Mouse (Mus musculus): ENCODE measurements around the gene Sema6d. TPM values are rescaled to one million over a fixed set of nuclear protein-coding genes. Genes with fewer than 3 reads are reported as not detected.

The Sema6d gene
- polyA plus RNA-seq, 1 experiment from 2014 or later, result 49.0 TPM

DNA sequence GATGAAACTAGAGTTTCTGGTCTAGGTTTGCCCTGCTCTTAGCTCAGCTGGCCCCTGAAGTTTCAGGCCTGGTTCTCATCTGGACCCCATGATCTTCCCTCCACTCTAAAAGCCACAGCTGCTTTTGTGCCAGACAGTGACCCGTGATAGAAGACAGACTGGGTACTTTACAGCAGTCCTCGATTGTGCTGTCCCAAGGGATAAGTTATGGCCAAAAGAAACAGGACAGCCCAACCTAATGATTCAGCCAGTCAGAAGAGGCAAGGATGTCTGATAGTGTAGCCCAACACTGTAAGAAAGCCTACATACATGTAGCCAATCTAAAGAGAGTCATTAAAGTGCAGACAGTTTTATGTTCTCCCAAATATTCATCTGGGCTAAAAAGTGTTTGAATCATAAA is 371.2 kb downstream of the Sema6d start:
- DNase-seq (ENCODE audit: low spot score) (no peak), ATAC-seq (ENCODE audit: low FRiP score) (no peak)
- Histone ChIP-seq H3K27ac (no peak overlapping the region; the same call in 1 of the 2 replicates), H3K4me3 (replicated peaks; ENCODE audit: low read length) (no peak overlapping the region), H3K4me1 (replicated peaks; ENCODE audit: control insufficient read depth, insufficient read depth, low read length) (no peaks in the 10 kb centered on the region), H3K4me2 (replicated peaks) (no peak overlapping the region), H3K27me3 (ENCODE audit: control insufficient read depth, insufficient read depth, low read length) (no peaks in the 10 kb centered on the region), H3K36me3 (replicated peaks; ENCODE audit: control insufficient read depth, insufficient read depth) (no peaks in the 10 kb centered on the region), H3K9ac (no peak overlapping the region), H3K9me3 (ENCODE audit: control insufficient read depth, low read length) (no peaks in the 10 kb centered on the region)
- WGBS, result 69% methylated on average over 2 of the region's 2 CpGs

DNA sequence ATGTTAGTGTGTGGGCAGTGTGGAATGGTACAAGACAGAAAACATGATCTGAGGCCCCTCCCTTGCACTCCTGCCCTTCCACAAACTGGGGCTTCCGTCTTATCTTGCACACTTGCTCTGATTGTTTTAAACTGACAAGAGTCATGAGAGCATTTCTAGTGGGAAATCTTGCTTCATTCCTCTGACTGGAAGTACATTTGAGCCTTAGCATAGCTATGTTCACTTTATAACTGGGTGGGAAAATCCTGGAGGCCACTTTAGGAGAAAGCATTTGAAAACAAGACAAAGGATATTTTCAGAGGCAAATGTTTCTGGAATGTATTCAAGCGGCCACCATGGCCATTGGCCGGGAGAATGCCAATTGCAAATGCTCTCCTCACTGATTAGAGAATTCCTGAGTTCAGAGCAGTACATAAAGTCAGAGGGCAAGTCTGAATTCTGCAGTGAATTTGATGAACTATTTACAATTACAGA is 371.6 kb downstream of the Sema6d start:
- no peaks in the 10 kb centered on the region for H3K36me3 ChIP-seq (replicated peaks; ENCODE audit: control insufficient read depth, insufficient read depth)
- no peak overlapping the region for H3K4me2 ChIP-seq (replicated peaks)
- no peaks in the 10 kb centered on the region for H3K9me3 ChIP-seq (ENCODE audit: control insufficient read depth, low read length)
- ATAC-seq (ENCODE audit: low FRiP score), result no peak
- H3K27me3 ChIP-seq (ENCODE audit: control insufficient read depth, insufficient read depth, low read length), result no peaks in the 10 kb centered on the region
- H3K27ac ChIP-seq, result no peak overlapping the region; the same call in 1 of the 2 replicates
- H3K4me1 ChIP-seq (replicated peaks; ENCODE audit: control insufficient read depth, insufficient read depth, low read length), result no peaks in the 10 kb centered on the region
- no peak overlapping the region for H3K4me3 ChIP-seq (replicated peaks; ENCODE audit: low read length)
- no peak overlapping the region for H3K9ac ChIP-seq
- WGBS, result 62% methylated on average over 3 of the region's 3 CpGs
- no peak for DNase-seq (ENCODE audit: low spot score)

DNA sequence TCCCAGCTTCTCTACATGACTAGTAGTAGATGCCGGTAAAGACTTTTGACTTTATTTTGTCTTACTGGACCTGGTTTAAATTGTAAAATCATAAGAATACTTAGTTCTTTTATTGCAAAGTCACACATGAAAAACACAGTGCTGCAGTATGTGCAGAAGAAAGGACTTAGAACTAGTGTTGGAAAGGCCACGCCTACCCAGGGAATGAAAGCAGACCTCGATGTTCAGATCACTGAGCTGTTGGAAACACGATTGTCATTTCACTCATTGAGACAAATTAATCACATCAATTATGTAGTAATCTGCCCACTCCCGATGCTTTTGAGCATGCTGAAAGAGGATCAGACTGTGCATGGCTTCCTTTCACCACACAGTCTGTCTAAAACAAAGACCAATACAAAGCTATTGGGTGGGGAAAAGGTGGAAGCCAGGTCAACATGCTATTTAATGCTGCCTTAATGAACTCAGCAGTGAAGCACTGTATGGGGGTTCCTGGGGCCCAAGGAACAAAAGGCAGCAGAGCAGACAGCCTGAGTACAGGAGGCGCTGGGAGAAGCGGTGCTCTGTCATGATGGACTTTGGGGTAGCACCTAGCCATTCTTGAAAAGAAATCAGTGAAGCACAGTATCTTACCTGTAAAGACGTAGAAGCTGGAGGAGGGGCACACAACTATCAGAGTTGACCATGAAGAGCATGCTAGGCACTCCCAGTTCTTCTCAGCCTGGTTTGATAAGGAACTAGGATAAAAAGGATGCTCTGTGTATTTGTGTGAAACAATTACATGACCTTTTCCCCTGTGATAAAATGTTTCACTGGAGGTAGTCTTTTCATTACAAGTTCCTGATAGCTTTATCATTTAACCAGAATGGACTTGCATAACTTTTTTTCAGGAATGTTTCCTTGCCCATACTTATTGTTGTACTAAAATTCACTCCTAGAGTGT is 375.5 kb downstream of the Sema6d start:
- no peaks in the 10 kb centered on the region for H3K36me3 ChIP-seq (replicated peaks; ENCODE audit: control insufficient read depth, insufficient read depth)
- no peak overlapping the region for H3K9ac ChIP-seq
- H3K27ac ChIP-seq, result no peak overlapping the region
- no peaks in the 10 kb centered on the region for H3K9me3 ChIP-seq (ENCODE audit: control insufficient read depth, low read length)
- H3K4me2 ChIP-seq (replicated peaks), result no peak overlapping the region
- no peak for ATAC-seq (ENCODE audit: low FRiP score)
- no peak overlapping the region for H3K4me3 ChIP-seq (replicated peaks; ENCODE audit: low read length)
- H3K27me3 ChIP-seq (ENCODE audit: control insufficient read depth, insufficient read depth, low read length), result no peaks in the 10 kb centered on the region
- 0 out of 2 replicates have a peak, but pooled peaks cover 5% of the 10 kb centered on the region for H3K4me1 ChIP-seq (replicated peaks; ENCODE audit: control insufficient read depth, insufficient read depth, low read length)
- no peak for DNase-seq (ENCODE audit: low spot score)
- 60% methylated on average over 8 of the region's 8 CpGs for WGBS

DNA sequence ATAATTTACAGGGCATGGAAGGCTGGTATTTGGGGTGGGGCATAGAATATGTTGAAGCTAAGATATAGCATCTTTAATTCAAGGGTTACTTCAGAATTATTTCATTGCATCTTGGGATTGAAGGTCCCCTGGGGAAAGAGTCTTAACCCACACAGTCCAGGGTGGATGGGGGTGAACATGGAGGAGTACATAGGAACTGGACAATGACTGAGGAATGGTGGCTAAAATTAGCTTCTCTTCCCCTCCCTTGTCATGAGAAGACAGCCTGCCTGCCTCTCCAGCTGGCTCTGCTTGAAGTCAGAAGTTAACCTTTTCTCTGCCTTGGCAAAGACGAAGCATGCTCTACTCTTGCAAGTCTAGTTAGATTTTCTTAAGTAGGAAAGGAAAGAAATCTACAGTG is 377.7 kb downstream of the Sema6d start:
- no peak overlapping the region for H3K4me3 ChIP-seq (replicated peaks; ENCODE audit: low read length)
- no peaks in the 10 kb centered on the region for H3K36me3 ChIP-seq (replicated peaks; ENCODE audit: control insufficient read depth, insufficient read depth)
- H3K27me3 ChIP-seq (ENCODE audit: control insufficient read depth, insufficient read depth, low read length), result no peaks in the 10 kb centered on the region
- 85% methylated on average over 1 of the region's 1 CpGs for WGBS
- no peaks in the 10 kb centered on the region for H3K9me3 ChIP-seq (ENCODE audit: control insufficient read depth, low read length)
- no peak overlapping the region for H3K27ac ChIP-seq
- DNase-seq (ENCODE audit: low spot score) (no peak), ATAC-seq (ENCODE audit: low FRiP score) (no peak)
- peaks cover 12% of the 10 kb centered on the region; the same call in 1 of the 2 replicates for H3K4me1 ChIP-seq (replicated peaks; ENCODE audit: control insufficient read depth, insufficient read depth, low read length)
- H3K9ac ChIP-seq, result no peak overlapping the region
- H3K4me2 ChIP-seq (replicated peaks), result no peak overlapping the region

DNA sequence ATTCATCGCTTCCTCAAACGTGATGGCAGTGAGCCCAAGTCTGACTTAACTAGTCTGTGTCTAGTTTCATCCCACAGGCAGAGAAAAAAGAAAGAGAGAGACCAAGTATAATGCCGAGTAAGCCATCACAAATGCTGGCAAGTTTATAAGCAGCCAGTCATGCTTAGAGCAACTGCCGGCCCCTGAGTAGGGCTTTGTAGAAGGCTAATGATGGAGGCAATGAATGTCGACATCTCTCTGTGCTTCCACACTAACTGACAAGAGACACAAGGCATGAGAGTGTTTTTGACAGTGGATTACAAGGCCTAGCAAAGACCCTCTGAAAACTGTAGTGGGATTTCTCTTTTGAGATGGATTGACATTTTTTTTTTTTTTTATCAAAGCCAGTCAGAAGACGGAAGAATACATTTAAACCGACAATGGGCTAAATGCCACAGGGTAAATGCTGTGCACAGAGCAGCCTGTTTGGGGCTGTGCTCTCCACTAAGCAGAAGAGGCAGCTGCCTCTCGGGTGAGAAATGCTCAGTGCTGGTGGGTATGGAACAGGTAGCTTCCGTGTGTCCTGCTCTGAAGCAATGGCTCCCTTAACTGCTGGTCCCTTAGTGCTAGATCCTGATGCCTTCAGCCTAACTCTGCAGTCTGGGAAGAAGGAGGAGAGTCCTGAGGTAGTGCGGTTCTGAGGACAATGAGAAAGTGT is 380.7 kb downstream of the Sema6d start:
- DNase-seq (ENCODE audit: low spot score) (no peak), ATAC-seq (ENCODE audit: low FRiP score) (peak; percentile 49; the same call in 1 of the 2 replicates)

DNA sequence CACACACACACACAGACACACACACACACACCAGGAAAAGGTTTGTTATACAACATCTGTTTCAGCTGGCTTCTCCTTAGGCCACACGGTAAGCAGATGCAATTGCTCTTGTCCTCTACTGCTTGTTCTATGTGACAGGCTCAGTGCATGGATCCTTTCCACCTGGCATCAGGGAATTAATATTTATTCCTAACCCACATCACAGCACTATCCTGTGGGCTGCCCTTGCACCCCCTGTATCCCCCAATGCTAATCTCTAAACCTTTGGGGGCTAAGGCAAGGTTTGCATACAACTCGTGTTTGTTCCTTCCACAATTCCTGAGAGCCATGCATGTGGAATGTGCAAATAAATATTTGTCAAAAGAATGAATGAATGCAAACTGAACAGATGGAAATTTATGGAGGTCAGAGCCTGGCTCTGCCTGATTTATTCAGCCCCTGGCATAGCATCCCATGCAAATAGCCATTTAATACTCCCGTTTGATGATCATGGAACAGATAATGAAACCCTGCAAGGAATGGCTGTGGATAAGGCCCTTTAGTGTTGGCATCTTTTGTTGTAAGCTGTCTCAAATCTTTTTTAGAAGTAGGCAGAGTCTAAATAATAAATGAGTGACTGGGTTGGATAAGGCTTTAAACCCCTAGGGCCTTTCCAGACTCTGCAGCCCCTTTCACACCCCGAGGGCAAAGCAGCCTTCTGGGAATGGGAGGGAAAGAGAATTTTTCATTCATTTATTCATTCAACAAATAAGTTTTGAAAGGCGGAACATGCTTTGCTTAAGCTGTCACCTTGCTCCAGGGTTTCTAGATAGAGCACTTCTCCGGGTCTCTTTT is 383.1 kb downstream of the Sema6d start:
- WGBS, result 35% methylated on average over 6 of the region's 6 CpGs
- Histone ChIP-seq H3K9me3 (ENCODE audit: control insufficient read depth, low read length) (no peaks in the 10 kb centered on the region), H3K27ac (peak overlapping the region; percentile 26), H3K4me1 (replicated peaks; ENCODE audit: control insufficient read depth, insufficient read depth, low read length) (peaks cover 14% of the 10 kb centered on the region), H3K4me2 (replicated peaks) (no peak overlapping the region), H3K36me3 (replicated peaks; ENCODE audit: control insufficient read depth, insufficient read depth) (no peaks in the 10 kb centered on the region), H3K4me3 (replicated peaks; ENCODE audit: low read length) (no peak overlapping the region), H3K9ac (no peak overlapping the region), H3K27me3 (ENCODE audit: control insufficient read depth, insufficient read depth, low read length) (no peaks in the 10 kb centered on the region)
- no peak for DNase-seq (ENCODE audit: low spot score)
- ATAC-seq (ENCODE audit: low FRiP score), result peak; percentile 66

More for the DNA sequence above, 380.7 kb downstream of the Sema6d start:
- Histone ChIP-seq H3K27me3 (ENCODE audit: control insufficient read depth, insufficient read depth, low read length) (no peaks in the 10 kb centered on the region), H3K9me3 (ENCODE audit: control insufficient read depth, low read length) (no peaks in the 10 kb centered on the region), H3K4me2 (replicated peaks) (no peak overlapping the region), H3K27ac (no peak overlapping the region), H3K36me3 (replicated peaks; ENCODE audit: control insufficient read depth, insufficient read depth) (no peaks in the 10 kb centered on the region), H3K9ac (no peak overlapping the region), H3K4me1 (replicated peaks; ENCODE audit: control insufficient read depth, insufficient read depth, low read length) (peaks cover 20% of the 10 kb centered on the region), H3K4me3 (replicated peaks; ENCODE audit: low read length) (no peak overlapping the region)
- WGBS, result 61% methylated on average over 10 of the region's 10 CpGs

DNA sequence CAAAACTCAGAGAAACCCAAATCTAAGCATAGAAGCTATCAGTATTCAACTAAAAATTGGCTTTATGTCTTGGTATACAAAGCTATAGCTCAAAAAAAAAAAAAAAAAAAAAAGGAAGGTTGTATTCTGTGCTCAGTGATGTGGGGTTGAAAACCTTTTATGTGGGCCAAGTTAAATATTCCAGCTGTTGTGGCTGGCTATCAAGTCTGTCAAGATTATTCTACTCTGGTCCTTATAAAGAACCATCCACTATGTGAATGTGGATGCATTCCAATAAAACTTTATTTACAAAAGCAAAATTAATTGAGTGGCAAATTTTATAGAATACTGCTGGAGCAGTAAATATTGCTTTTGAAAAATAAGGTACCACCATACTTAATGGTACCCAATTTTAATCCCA is 388.1 kb downstream of the Sema6d start:
- H3K27ac ChIP-seq, result no peak overlapping the region
- no peak for DNase-seq (ENCODE audit: low spot score)
- no peaks in the 10 kb centered on the region for H3K36me3 ChIP-seq (replicated peaks; ENCODE audit: control insufficient read depth, insufficient read depth)
- H3K27me3 ChIP-seq (ENCODE audit: control insufficient read depth, insufficient read depth, low read length), result no peaks in the 10 kb centered on the region
- no peak overlapping the region for H3K9ac ChIP-seq
- peaks cover 7% of the 10 kb centered on the region for H3K4me1 ChIP-seq (replicated peaks; ENCODE audit: control insufficient read depth, insufficient read depth, low read length)
- ATAC-seq (ENCODE audit: low FRiP score), result no peak
- no peak overlapping the region for H3K4me3 ChIP-seq (replicated peaks; ENCODE audit: low read length)
- no peak overlapping the region for H3K4me2 ChIP-seq (replicated peaks)
- H3K9me3 ChIP-seq (ENCODE audit: control insufficient read depth, low read length), result no peaks in the 10 kb centered on the region

DNA sequence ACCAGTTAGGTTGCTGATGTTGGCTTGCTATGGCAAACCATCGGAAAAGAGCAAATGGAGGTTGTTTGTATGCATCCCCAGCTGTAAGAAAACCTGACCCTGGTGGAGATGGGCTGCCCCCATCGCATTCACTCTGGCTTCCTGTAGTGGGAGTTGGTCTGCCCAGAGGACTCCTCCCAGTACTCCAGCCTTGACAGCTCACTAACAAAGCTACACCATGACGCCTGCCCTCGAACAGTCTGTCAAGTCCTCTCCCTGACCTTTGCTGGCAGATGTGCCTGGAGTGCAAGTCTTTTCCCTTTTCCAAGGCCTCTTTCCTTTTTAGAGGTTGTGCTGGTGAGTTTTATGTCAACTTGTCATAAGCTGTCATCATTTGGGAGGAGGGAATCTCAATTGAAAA is 388.8 kb downstream of the Sema6d start:
- 82% methylated on average over 4 of the region's 4 CpGs for WGBS
- no peak for ATAC-seq (ENCODE audit: low FRiP score)
- no peak overlapping the region for H3K9ac ChIP-seq
- H3K4me2 ChIP-seq (replicated peaks), result no peak overlapping the region
- no peak overlapping the region for H3K4me3 ChIP-seq (replicated peaks; ENCODE audit: low read length)
- no peak overlapping the region for H3K27ac ChIP-seq
- no peak for DNase-seq (ENCODE audit: low spot score)
- no peaks in the 10 kb centered on the region for H3K27me3 ChIP-seq (ENCODE audit: control insufficient read depth, insufficient read depth, low read length)
- no peaks in the 10 kb centered on the region for H3K36me3 ChIP-seq (replicated peaks; ENCODE audit: control insufficient read depth, insufficient read depth)
- no peaks in the 10 kb centered on the region for H3K9me3 ChIP-seq (ENCODE audit: control insufficient read depth, low read length)
- H3K4me1 ChIP-seq (replicated peaks; ENCODE audit: control insufficient read depth, insufficient read depth, low read length), result 0 out of 2 replicates have a peak, but pooled peaks cover 1% of the 10 kb centered on the region

DNA sequence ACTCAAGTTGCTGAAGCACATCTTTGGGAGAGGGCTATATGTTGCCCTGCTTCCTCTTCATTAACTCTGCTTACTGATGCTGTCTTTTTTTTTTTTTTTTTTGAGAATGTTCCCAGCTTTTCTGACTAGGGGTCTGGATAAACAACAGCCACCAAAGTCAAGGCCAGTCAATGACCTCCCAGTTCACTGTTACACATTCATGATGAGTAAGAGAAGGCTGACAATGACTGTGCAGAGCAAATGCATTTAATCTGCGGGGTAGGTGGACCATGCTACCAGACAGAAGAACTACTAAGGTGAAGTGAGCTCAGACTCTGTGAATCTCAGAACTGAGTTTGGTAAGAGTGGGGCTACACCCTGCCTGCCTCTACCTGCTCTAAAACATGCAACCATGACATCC is 396.0 kb downstream of the Sema6d start:
- no peak overlapping the region for H3K4me3 ChIP-seq (replicated peaks; ENCODE audit: low read length)
- ATAC-seq (ENCODE audit: low FRiP score) (no peak), DNase-seq (ENCODE audit: low spot score) (no peak)
- H3K27ac ChIP-seq, result no peak overlapping the region
- H3K27me3 ChIP-seq (ENCODE audit: control insufficient read depth, insufficient read depth, low read length), result no peaks in the 10 kb centered on the region
- WGBS, result 96% methylated on average over 1 of the region's 1 CpGs
- no peak overlapping the region for H3K9ac ChIP-seq
- H3K36me3 ChIP-seq (replicated peaks; ENCODE audit: control insufficient read depth, insufficient read depth), result no peaks in the 10 kb centered on the region
- no peak overlapping the region for H3K4me2 ChIP-seq (replicated peaks)
- no peaks in the 10 kb centered on the region for H3K9me3 ChIP-seq (ENCODE audit: control insufficient read depth, low read length)
- H3K4me1 ChIP-seq (replicated peaks; ENCODE audit: control insufficient read depth, insufficient read depth, low read length), result no peaks in the 10 kb centered on the region
